Mouse (Mus musculus) heart, adult 2 months (tissue): ENCODE measurements at regions not wholly inside any gene's neighbourhood (a gene's known extent, or its start where the extent isn't known, plus 50 kb on each side); places are given as distances from the start of the nearest gene placed in this dataset.
A peak's percentile ranks its signal among the peaks of the same experiment; 100 is the strongest.

Experiments used
- DNase-seq, 2 experiments: peaks; one replicate each; pipeline ENCODE4 v3.0.0; 2021
- H3K27ac ChIP-seq: fragments of 200-600 bp; 2 replicates; pipeline ENCODE4 v1.8.1; 2022
- H3K27me3 ChIP-seq: fragments of 200-500 bp; 2 replicates; pipeline ENCODE4 v1.6.1; 2012; ENCODE audit warnings: mild to moderate bottlenecking, low read length, inconsistent platforms, mixed read lengths; ENCODE audit not compliant: control insufficient read depth, insufficient read depth
- H3K36me3 ChIP-seq: fragments of 200-500 bp; 2 replicates; pipeline ENCODE4 v1.6.1; 2012; ENCODE audit warnings: low read length, inconsistent platforms; ENCODE audit not compliant: control insufficient read depth, insufficient read depth
- H3K4me1 ChIP-seq: fragments of 200-500 bp; 2 replicates; pipeline ENCODE4 v1.6.1; 2011; ENCODE audit warnings: low read length; ENCODE audit not compliant: control insufficient read depth, insufficient read depth
- H3K4me3 ChIP-seq: fragments of 200-600 bp; 2 replicates; pipeline ENCODE4 v1.8.1; 2022
- H3K79me2 ChIP-seq: fragments of 200-500 bp; replicated peaks from 2 replicates; pipeline ENCODE4 v1.6.1; 2012; ENCODE audit warnings: mild to moderate bottlenecking, inconsistent platforms, low read length, moderate library complexity, mixed read lengths; ENCODE audit not compliant: control insufficient read depth, insufficient read depth
- H3K9ac ChIP-seq: fragments of 200-500 bp; 2 replicates; pipeline ENCODE4 v1.6.1; 2012; ENCODE audit warnings: low read depth, mild to moderate bottlenecking, control low read depth, inconsistent platforms, low read length, mixed read lengths
- CTCF ChIP-seq: fragments of 200-600 bp; IDR thresholded peaks from 2 replicates; pipeline ENCODE4 v1.8.1; 2022; ENCODE audit warnings: antibody characterized with exemption, mild to moderate bottlenecking, moderate library complexity
- EP300 ChIP-seq: fragments of 200-500 bp; IDR thresholded peaks from 2 replicates; pipeline ENCODE4 v1.6.1; 2011; ENCODE audit warnings: low read depth, low read length, control low read depth; ENCODE audit not compliant: insufficient read depth
- POLR2A ChIP-seq: fragments of 200-500 bp; IDR thresholded peaks from 2 replicates; pipeline ENCODE4 v1.6.1; 2011; ENCODE audit warnings: mild to moderate bottlenecking, low read depth, low read length, control low read depth; ENCODE audit not compliant: insufficient read depth
- WGBS: fragments of 180-500 bp; shearing (Covaris S2); methylation state at CpG from one replicate; pipeline ENCODE4 v1.1.7; 2018; 5-methylcytosine and 5-hydroxymethylcytosine counted together
- intact Hi-C: fragments of 180-260 bp; cut with DNase I; formaldehyde crosslinking; loops from one replicate; pipeline ENCODE4 v1.15.1; 2025

DNA sequence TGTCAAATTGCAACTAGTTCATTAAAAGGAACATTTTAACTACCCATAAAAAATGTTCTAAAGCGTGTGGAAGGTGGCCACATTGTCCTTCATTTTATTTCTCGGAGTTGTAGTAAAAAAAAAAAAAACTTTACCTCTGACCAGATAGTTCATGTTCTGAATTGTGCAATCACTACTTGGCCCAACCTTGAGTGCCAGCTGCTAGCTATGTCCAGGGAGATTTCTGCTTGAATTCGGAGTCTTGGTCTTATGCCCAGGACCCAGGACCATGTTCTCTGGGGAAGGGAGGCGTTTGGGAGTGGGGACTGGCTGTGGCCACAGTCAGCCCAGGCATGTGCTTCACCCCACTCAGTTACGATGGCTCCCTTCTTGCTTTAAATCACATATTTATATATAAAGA, 54.9 kb upstream of the Atp1b3 start:
- intact Hi-C loops = no loop called here
- TF ChIP-seq CTCF (no peak), EP300 (no peak), POLR2A (no peak)
- no peak overlapping the region for H3K27ac ChIP-seq
- H3K4me3 ChIP-seq = no peak overlapping the region
- no peaks in the 10 kb centered on the region for H3K27me3 ChIP-seq
- WGBS = 79% methylated on average over 5 of the region's 5 CpGs
- DNase-seq = peak in 1 of 2 experiments; percentile 17
- H3K9ac ChIP-seq = no peak overlapping the region
- H3K36me3 ChIP-seq = no peaks in the 10 kb centered on the region
- no peaks in the 10 kb centered on the region for H3K79me2 ChIP-seq
- H3K4me1 ChIP-seq = no peaks in the 10 kb centered on the region

DNA sequence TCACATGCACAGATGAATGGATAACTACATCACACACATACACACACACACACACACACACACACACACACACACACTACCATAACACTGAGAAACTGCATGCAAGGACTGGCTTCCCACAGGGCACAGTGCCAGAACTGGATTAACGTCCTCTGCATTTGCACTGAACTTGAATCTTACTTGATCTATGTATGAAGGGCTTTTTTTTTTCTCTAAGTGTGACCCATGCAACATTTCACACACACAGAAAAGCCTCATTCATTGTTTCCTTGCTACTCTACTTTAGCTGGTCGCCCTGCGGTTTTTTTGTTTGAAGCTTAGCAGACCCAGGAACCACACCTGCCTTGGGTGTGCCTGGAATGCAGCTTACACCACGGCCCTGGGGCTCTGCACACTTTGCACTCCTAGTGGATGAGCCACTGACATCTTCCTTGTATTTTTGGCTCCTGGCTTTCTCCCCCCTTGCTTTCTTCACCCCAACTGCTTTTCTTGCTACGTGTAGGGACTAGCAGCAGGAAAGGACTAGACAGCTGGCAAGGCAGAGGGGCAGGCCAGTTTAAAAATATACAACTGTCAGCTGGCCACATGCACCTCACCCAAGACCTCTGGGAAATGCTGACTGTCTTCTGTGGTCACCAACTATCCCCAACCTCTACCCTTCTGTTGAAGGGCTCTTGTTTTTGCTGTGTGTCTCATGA, 51.8 kb upstream of the Atp1b3 start:
- 49% methylated on average over 5 of the region's 5 CpGs for WGBS
- H3K9ac ChIP-seq = no peak overlapping the region
- no peaks in the 10 kb centered on the region for H3K4me1 ChIP-seq
- TF ChIP-seq POLR2A = no peak
- TF ChIP-seq EP300 = no peak
- TF ChIP-seq CTCF = no peak
- H3K27ac ChIP-seq = no peak overlapping the region
- no peaks in the 10 kb centered on the region for H3K79me2 ChIP-seq
- no peak overlapping the region for H3K4me3 ChIP-seq
- peak in 1 of 2 experiments; percentile 6 for DNase-seq
- H3K36me3 ChIP-seq = no peaks in the 10 kb centered on the region
- no peaks in the 10 kb centered on the region for H3K27me3 ChIP-seq
- intact Hi-C loops = no loop called here
